Mouse (Mus musculus) intestine, embryonic 14.5 days (tissue): ENCODE results near the gene Gpld1. TPM values are rescaled to one million over a fixed set of nuclear protein-coding genes. Genes with fewer than 3 reads are reported as not detected.

ENCODE experiments used
- polyA plus RNA-seq: library from polyadenylated mRNA; unstranded; fragments of >200 nt; fragmentation: Nextera tagmentation; extraction: Ambion mirVana; gene quantifications from 2 replicates; pipeline ENCODE4 v1.2.1, GENCODE M21; 2014

Gene Gpld1
- polyA plus RNA-seq, 1 experiment from 2014 or later = 3.0 TPM

Other genes with a start within 250 kb of the Gpld1 start
- gene Armh2, start 201.9 kb upstream of the Gpld1 start, polyA plus RNA-seq = not detected in 2 replicates
- 121 and 124 TPM in 2 replicates for gene Gmnn, start 181.2 kb upstream of the Gpld1 start, polyA plus RNA-seq
- 25.6 and 27.0 TPM in 2 replicates for gene BC005537, start 141.5 kb upstream of the Gpld1 start, polyA plus RNA-seq
- 103 and 118 TPM in 2 replicates for gene Acot13, start 111.6 kb upstream of the Gpld1 start, polyA plus RNA-seq
- gene Tdp2, start 111.5 kb upstream of the Gpld1 start, polyA plus RNA-seq = 58.9 and 61.1 TPM in 2 replicates
- 0.74 and 0.98 TPM in 2 replicates for gene D130043K22Rik, start 98.0 kb upstream of the Gpld1 start, polyA plus RNA-seq
- 10.3 and 11.5 TPM in 2 replicates for gene Aldh5a1, start 5.5 kb upstream of the Gpld1 start, polyA plus RNA-seq
- 19.1 and 23.3 TPM in 2 replicates for gene Mrs2, start 77.2 kb downstream of the Gpld1 start, polyA plus RNA-seq
- 0.09 and 0.70 TPM in 2 replicates for gene Dcdc2a, start 112.9 kb downstream of the Gpld1 start, polyA plus RNA-seq